Mouse (Mus musculus) layer of hippocampus, postnatal 10 days (tissue): ENCODE measurements around the gene Cyba. TPM values are rescaled to one million over a fixed set of nuclear protein-coding genes. Genes with fewer than 3 reads are reported as not detected.

Experiments used
- DNase-seq, 2 experiments: peaks; one replicate each; pipeline ENCODE4 v3.0.0; 2021; ENCODE audit warnings: low spot score in 2 of 2
- total RNA-seq, 2 experiments: library from RNA; stranded (reverse); gene quantifications; 2 replicates each; pipeline ENCODE4 v1.2.3; 2021

Cyba gene
- total RNA-seq, 2 experiments from 2014 or later: 11.6 to 12.8 TPM

DNA sequence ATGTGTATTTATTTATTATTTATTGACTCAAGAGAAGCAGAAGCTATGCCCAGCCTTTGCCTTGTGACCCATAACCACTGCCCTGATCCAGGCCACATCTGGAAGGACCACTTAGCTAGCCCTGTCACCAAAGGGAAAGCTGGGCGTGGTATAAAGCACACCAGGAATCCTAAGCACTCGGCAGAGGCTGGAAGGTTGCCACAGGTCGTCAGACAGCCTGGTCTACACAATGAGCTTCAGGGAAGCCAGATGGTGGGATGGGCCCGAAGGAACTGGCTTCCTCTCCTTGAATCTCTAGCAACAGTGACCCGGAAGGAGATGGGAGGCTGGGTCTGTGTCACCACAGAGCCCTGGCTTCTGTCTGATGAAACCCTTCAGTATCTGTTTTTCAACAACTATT is 9.1 kb downstream of the Cyba start:
- no peak for DNase-seq

DNA sequence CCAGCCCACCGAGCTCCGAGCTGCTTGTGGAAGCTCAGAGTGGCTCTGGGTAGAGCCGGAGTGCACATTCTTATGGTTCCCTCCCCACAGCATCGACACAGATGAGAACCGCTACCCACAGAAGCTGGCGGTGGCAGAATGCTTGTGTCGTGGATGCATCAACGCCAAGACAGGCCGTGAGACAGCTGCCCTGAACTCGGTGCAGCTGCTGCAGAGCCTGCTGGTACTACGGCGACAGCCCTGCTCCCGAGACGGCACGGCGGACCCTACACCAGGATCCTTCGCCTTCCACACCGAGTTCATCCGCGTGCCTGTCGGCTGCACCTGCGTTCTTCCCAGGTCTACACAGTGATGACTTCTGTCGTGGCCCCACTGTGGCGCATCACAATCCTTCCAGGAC is 9.5 kb downstream of the Cyba start:
- DNase-seq: no peak

DNA sequence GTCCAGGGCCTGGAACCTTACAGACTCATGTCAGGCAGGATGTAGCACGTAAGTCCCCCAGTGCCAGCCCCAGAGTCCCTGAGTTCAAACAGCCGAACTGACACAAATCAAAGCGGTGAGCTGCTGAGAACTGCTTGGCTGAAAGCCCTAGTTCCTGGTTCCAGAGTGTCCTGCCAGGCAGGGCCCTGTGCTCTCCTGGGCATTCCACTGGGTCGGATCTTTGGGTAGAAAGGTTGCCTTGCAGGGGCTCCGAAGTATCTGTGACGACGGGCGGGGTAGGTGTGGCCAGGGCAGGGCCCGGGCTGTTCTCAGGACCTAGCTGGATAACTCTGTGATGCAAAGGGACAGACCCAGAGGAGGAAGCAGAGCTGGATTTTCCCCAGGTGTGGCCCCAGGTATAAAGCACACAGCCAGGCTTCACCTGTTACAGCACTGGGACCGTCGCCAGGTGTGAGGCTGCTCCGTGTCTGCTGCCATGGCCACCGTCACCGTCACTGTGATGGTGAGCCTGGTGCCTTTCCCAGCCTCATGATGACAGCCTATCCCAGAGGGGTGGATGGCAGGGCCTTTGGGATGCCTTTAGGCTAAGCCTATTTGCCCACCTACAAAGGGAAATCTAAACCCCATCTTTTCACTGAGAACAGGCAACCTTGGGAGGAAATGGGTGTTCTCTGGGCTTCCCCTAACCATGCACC is 11.2 kb downstream of the Cyba start, which contains the start of gene Il17c:
Gene Il17c, plus strand, starts transcription at position 645 of the 695 bp plus-strand sequence.
- DNase-seq: no peak

DNA sequence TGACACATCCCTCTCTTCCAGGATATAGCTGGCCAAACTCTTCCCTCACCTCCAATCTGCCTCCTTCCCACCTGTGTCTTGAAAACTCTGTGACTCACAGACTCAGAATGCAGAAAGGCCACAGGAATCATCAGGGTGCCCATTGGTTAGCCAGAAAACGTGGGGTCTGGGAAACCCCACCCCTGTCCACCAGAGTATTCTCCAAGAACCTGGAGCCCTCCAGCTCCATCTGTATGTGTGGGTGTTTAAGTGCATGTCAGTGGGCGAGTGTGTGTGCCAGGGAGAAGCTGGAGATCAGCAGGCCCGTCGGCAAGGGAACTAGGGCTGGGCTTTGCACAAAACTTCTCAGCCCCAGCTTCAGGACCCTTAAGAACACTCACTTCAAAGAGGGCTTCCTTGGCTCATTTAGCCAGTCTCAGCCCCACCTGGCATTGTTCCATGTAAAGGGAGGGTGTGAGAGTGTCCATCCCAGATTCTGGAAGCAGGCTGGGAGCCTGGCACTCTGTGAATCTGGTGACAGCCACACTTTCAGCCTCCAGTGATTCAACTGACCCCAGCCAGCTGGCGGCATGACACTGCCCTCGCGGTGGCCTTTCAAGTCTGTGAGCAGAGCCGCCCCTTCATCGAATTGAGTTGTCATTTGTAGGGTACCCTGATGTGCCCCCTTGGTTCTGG is 12.7 kb downstream of the Cyba start:
- DNase-seq: peak in 1 of 2 experiments; percentile 32

DNA sequence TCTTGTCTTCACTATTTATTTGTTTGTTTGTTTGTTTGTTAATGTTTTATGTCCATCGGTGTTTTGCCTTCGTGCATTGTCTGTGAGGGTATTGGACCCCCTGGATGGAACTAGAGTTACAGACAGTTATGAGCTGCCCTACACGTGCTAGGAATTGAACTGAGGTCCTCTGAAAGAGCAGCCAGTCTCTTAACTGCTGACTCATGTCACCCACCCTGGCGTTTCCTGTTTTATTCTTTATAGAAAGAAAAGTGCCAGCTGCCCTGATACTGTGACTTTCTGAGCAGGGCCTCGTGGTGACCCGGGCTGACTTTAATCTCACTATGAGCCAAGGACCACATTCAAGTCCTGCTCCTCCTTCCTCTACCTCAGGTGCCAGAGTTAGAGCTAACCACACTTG is 17.2 kb downstream of the Cyba start:
- DNase-seq: no peak

DNA sequence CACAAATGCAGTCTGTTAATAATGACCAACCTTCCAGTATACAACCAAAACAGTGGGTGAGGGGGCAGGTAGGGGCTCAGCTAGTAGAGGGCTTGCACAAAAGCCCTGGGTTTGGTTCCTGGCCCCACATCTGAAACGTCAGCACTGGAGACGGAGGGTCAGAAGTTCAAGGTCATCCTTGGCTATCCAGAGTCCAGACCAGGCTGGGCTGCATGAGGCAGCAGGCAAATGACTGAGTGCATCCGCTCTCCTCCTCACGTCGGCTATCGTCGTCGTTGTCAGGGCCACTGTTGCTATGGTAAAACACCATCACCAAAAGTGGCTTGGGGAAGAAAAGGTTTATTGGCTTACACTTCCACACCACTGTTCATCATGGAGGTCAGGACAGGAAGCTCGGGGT is 18.4 kb downstream of the Cyba start:
- no peak for DNase-seq

DNA sequence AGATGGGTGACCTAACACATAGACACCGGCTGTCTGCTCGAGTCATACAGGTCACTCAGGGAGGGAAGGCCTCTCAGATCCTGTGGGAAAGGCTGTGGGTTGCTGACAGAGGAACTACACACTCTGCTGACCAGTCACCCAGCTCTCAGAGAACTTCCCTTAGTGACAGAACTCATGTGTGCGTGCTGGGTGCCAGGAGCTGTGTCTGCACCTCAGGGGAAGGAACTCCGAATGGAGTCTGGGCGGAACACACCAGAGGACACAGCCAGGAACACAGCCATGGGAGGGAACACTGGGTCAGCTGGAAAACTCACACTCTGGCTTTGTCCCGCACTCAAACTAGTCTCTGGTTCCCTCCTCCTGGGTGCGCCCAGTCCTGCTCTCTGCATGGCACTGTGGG is 25.1 kb downstream of the Cyba start:
- no peak for DNase-seq

DNA sequence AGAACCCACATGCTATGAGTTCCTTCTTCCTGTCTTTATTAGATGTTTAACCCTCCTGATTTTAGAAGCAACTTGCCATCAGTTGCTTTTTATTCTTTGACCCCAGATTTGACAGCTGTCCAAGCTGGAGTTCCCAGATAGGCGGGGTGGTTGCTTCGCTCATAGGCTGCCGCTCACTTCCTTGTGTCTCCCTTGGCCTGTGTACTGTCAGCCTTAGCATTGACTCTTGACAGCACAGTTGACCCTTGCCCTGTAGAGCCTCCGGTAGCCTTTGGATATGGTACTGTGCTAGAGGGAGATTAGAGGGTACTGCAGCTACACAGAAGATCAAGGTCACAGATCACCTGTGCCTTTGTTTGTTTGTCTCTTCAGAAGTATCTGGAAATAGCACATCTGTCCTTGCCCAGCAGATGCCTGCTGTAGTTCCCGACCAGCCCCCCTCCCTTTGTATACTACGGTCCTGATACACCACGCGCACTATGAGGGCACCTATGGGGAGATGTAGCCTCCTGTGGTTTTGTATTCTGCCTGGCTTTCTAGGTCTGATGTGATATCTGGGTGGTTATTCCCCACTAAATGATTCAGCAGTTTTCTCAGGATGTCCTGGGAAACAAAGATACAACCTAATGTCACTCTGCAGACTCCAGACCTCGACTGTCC is 27.5 kb downstream of the Cyba start:
- no peak for DNase-seq

DNA sequence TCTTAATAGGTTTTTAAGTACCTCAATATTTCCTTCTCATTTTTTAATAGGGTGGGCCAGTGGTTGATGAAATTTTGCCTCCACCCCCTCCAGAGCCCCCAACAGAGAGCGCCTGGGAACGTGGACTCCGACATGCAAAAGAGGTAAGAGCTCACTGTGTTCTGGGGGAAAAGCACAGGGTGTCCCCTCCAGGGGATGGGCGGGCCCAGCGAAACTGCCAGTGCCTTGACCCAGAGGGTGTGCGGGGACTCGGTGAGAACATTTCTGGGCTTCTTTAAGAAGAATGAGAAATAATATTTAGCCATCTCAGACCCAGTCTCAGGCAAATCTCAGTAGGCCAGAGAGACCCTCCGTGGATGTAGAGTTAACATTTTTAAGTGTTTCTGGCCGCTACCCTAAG is 34.5 kb downstream of the Cyba start:
- DNase-seq: no peak

DNA sequence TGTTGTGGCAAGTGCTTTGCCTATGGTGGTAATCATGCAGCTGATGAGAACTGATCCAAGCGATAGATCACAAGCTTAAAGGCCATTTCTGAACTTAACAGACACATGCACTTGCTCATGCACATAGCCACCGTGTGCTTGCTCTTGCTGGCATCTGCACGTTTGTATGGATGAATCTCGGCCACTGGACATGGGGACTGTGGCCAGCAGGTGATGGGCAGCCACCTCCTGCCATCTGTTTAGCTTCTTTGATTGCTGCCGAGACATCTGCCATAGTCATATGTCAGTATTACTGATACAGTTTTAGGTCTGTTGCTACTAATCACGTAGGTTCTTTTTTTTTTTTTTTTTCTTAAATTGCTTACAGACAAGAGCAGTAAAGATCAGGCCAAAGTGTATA is 37.4 kb downstream of the Cyba start:
- no peak for DNase-seq

DNA sequence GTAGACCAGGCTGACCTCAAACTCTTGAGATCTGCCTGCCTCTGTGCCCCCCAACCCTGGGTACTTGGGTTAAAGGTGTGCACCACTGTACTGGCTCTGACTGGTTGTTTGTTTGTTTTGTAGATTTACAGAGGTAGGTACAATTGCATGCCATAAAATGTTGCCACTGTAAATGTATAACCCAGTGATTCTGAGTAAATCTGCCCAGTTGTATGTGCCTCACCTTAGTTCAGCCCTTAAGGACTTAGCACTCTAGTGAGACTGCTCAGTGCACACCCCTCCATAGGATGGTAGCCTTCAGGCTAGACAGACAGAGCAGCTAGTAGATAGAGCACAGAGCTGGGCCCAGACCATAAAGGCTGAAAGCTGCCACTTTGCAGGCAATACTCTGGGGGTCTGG is 39.0 kb downstream of the Cyba start:
- no peak for DNase-seq

DNA sequence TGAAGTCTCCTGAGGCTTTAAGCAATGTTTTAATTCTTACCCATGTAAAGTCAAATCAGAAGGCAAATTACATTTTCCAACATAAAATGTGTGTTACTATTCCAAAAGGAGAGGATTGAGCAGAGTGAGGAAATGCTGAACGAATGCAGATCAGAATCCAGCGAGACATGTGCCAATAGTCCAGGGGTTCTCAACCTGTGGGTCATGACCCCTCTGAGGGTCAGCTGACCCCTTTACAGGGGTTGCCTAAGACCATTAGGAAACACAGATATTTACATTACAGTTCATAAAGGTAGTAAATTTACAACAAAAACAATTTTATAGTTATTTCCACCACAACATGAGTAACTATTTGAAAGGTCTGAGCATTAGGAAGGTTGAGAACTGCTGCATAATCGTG is 42.0 kb downstream of the Cyba start:
- DNase-seq: no peak

DNA sequence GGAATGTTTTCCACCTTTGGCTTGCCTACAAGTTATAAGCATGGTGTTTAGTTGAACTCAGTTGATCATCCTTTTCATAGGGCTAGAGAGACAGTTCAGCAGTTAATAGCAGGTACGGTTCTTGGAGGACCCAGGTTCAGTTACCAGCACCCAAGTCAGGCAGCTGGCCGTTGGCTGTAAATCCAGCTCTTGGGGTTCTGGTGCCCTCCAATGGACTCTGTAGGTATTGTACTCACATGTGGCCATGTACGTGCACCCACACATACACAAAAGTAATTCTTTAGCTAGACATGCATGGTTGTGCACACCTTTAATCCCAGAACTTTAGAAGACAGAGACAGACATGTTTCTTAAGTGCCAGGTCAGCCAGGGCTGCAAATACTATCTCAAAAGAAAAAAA is 43.4 kb downstream of the Cyba start:
- DNase-seq: no peak

DNA sequence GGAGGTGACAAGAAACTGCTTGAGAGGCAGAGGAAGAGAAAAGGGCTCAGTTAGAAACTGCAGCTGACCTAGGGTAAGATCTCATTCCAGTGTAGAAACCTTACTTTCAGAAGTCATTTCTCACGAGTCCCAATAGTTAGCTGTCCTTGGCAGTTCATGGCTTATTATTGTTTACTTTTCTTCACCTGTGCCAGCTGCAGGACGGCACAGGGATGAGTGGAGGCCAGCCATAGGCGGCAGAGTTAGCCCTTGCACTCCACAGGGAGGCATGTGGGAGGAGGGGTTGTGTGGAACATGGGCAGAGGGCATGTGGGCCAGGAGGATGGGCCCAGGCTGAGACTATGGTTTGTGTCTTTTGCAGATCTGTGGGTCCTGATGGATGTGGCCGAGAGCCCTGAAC is 49.7 kb downstream of the Cyba start:
- DNase-seq: no peak

DNA sequence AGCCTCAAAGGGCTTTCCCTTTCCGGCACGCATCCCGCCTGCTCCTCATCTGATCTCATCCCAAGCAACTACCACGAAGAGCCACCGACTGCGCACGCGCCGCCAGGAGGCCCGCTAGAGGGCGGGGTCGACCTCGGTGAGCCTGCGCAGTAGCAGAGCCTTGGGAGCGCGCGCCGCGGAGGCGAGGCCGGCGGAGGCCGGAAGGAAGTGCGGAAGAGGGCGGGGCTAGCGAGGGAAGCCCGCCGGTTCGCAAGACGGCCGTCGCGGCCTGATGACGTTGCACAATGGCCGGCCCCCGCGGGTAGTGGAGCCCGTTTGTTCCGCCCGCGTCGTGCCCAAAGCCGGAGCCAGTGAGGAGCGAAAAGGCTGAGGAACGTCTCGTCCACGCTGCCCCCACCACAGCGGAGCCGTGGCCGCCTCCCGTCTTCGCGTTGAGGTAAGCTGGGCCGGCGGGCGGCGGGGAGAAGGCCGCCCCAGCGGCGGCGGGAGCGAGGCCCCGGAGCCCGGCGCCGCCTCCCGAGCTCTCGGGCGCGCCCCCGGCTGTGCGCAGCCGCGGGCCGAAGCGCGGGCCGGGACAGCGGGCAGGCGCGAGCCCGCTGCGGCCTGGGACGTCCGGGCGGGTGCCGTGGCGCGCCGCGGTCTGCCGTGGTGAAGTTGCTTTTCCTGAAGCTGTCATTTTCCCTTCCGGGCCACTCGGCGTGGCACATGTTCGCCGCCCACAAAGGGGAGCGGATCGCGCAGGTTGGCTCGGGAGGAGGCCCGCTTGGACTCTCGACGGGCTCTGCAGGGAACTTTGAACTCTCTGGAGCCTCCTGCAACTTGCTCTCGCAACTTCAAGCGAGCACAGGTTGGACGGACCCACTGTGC is 56.1 kb downstream of the Cyba start, which contains the start of gene Zc3h18:
Gene Zc3h18, plus strand, starts transcription at position 245 of the 867 bp plus-strand sequence.
- peak; percentile 99 to 100 for DNase-seq

DNA sequence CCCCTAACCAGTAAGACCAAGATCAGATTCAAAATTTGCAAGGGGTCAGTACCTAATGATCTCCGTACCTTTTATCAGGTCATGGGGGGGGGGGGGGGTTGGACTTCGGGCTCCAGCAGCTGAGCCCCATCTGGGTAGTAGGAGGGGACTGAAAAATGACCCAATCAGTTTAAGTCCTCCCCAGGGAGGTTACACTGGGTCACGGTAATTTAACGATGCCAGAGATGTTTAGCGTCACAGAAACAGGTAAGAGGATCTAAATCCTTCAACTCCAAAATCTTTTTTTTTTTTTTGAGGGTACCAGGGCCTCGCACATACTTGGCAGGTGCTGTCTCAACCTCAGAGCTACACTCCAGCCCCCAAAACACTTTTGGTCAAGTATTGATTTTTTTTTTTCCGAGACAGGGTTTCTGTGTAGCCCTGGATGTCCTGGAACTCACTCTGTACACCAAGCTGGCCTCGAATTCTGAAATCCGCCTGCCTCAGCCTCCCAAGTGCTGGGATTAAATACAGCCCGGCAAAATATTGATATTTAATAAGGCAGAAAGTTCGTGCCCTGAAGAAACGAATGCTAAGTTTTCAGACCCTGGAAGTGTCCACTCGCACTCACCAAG is 56.9 kb downstream of the Cyba start:
- no peak for DNase-seq

DNA sequence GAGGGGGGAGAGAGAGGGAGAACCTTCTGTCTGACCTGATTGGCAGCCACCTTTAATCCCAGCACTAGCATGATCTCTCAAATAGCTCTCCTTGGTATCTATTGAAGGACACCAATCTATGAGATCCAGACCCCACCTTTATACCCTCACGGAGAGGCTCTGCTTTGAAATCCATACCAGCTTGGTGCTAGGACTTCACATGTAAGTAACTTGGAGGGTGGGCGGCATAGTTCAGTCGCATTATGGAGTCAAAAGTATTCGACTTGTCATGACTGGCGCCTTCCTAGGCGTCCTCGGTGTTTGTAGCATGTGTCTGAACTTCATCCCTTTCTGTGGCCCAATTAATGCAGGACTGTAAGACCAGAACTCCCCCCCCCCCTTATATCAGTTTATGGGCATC is 57.4 kb downstream of the Cyba start:
- no peak for DNase-seq
